Mouse (Mus musculus): ENCODE results near the gene Hist1h2bj. TPM values are rescaled to one million over a fixed set of nuclear protein-coding genes. Genes with fewer than 3 reads are reported as not detected.
"Not testable (repeated sequence)": the region's sequence is repeated elsewhere in the genome, so short reads cannot be mapped to it uniquely, and the experiment has no call there.

Gene Hist1h2bj
- 6.8 and 7.3 TPM in 2 replicates for polyA plus RNA-seq (2015; fragmentation: Nextera tagmentation; extraction: Ambion mirVana)

- H3K27me3 ChIP-seq, H3K9me3 ChIP-seq, H3K36me3 ChIP-seq: not testable (repeated sequence)
- peak within 1 kb of the TSS; percentile 84 for H3K4me2 ChIP-seq (replicated peaks)
- H3K9ac ChIP-seq (replicated peaks), result peak within 1 kb of the TSS; percentile 51
- H3K27ac ChIP-seq (replicated peaks), result peak within 1 kb of the TSS; percentile 91
- under 1% methylated on average over 45 of the region's 80 CpGs for WGBS
- H3K4me1 ChIP-seq, result peaks cover 33% of the 10 kb centered on the region
- ATAC-seq (replicated peaks), result peak; percentile 93
- peak within 1 kb of the TSS; percentile 48 for H3K4me3 ChIP-seq
Observed at GRCm38 (mm10) chr13:22042568-22043502, at the start of gene Hist1h2bj, which contains the start of gene Hist1h2ag. Hist1h2bj (plus strand) TSS chr13:22043214. Hist1h2ag (minus strand) TSS chr13:22042944.

- WGBS, result under 1% methylated on average over 22 of the region's 22 CpGs
Observed at GRCm38 (mm10) chr13:21993957-21994738, 48.9 kb upstream of the Hist1h2bj start.

GRCm38 (mm10) chr13:21994896-21995295 is 48.1 kb upstream of the Hist1h2bj start:
- 5% methylated on average over 8 of the region's 8 CpGs for WGBS
- H3K4me1 ChIP-seq, result peaks cover 19% of the 10 kb centered on the region

More at GRCm38 (mm10) chr13:21993957-21994738, 48.9 kb upstream of the Hist1h2bj start:
- H3K4me2 ChIP-seq (replicated peaks), result no peak overlapping the region
- no peak overlapping the region for H3K27ac ChIP-seq (replicated peaks)
- H3K27me3 ChIP-seq, result peaks cover 59% of the 10 kb centered on the region
- H3K9ac ChIP-seq (replicated peaks), result no peak overlapping the region
- ATAC-seq (replicated peaks), result no peak
- no peak overlapping the region for H3K4me3 ChIP-seq
- H3K4me1 ChIP-seq, result peaks cover 19% of the 10 kb centered on the region
- no peaks in the 10 kb centered on the region for H3K36me3 ChIP-seq
- no peaks in the 10 kb centered on the region for H3K9me3 ChIP-seq

GRCm38 (mm10) chr13:21995331-21995914 is 47.6 kb upstream of the Hist1h2bj start:
- Histone ChIP-seq H3K9ac (replicated peaks) (no peak overlapping the region), H3K36me3 (no peaks in the 10 kb centered on the region), H3K9me3 (no peaks in the 10 kb centered on the region), H3K27me3 (peaks cover 72% of the 10 kb centered on the region), H3K4me3 (peak overlapping the region; percentile 29), H3K4me2 (replicated peaks) (peak overlapping the region; percentile 36), H3K27ac (replicated peaks) (no peak overlapping the region), H3K4me1 (peaks cover 19% of the 10 kb centered on the region)
- ATAC-seq (replicated peaks), result no peak
- WGBS, result 1% methylated on average over 21 of the region's 21 CpGs

More at GRCm38 (mm10) chr13:21994896-21995295, 48.1 kb upstream of the Hist1h2bj start:
- Histone ChIP-seq H3K27ac (replicated peaks) (no peak overlapping the region), H3K4me3 (peak overlapping the region; percentile 29), H3K36me3 (no peaks in the 10 kb centered on the region), H3K9me3 (no peaks in the 10 kb centered on the region), H3K4me2 (replicated peaks) (peak overlapping the region; percentile 36), H3K9ac (replicated peaks) (no peak overlapping the region), H3K27me3 (peaks cover 67% of the 10 kb centered on the region)
- no peak for ATAC-seq (replicated peaks)

GRCm38 (mm10) chr13:21996101-21996839 is 46.7 kb upstream of the Hist1h2bj start:
- Histone ChIP-seq H3K4me3 (peak overlapping the region; percentile 9), H3K36me3 (no peaks in the 10 kb centered on the region), H3K27me3 (peaks cover 81% of the 10 kb centered on the region), H3K9me3 (no peaks in the 10 kb centered on the region), H3K9ac (replicated peaks) (no peak overlapping the region), H3K27ac (replicated peaks) (no peak overlapping the region), H3K4me1 (peaks cover 19% of the 10 kb centered on the region), H3K4me2 (replicated peaks) (peak overlapping the region; percentile 20)
- no peak for ATAC-seq (replicated peaks)
- 4% methylated on average over 12 of the region's 12 CpGs for WGBS

- Histone ChIP-seq H3K36me3 (no peaks in the 10 kb centered on the region), H3K27me3 (peaks cover 83% of the 10 kb centered on the region), H3K4me2 (replicated peaks) (peak overlapping the region; percentile 20), H3K27ac (replicated peaks) (no peak overlapping the region), H3K9me3 (no peaks in the 10 kb centered on the region), H3K9ac (replicated peaks) (no peak overlapping the region), H3K4me3 (peak overlapping the region; percentile 9), H3K4me1 (peaks cover 19% of the 10 kb centered on the region)
- under 1% methylated on average over 13 of the region's 13 CpGs for WGBS
- no peak for ATAC-seq (replicated peaks)
Observed at GRCm38 (mm10) chr13:21996840-21997185, 46.2 kb upstream of the Hist1h2bj start.

- Histone ChIP-seq H3K9ac (replicated peaks) (no peak overlapping the region), H3K27me3 (peaks cover 88% of the 10 kb centered on the region), H3K4me2 (replicated peaks) (peak overlapping the region; percentile 20), H3K4me3 (peak overlapping the region; percentile 9; the same call in 1 of the 2 replicates), H3K36me3 (no peaks in the 10 kb centered on the region), H3K4me1 (peaks cover 19% of the 10 kb centered on the region), H3K27ac (replicated peaks) (no peak overlapping the region), H3K9me3 (no peaks in the 10 kb centered on the region)
- ATAC-seq (replicated peaks), result no peak
- WGBS, result 2% methylated on average over 21 of the region's 21 CpGs
Observed at GRCm38 (mm10) chr13:21997201-21997820, 45.7 kb upstream of the Hist1h2bj start.

GRCm38 (mm10) chr13:21997821-21998220 is 45.2 kb upstream of the Hist1h2bj start:
- no peak overlapping the region for H3K27ac ChIP-seq (replicated peaks)
- ATAC-seq (replicated peaks), result no peak
- no peaks in the 10 kb centered on the region for H3K9me3 ChIP-seq
- H3K4me2 ChIP-seq (replicated peaks), result no peak overlapping the region
- H3K9ac ChIP-seq (replicated peaks), result no peak overlapping the region
- H3K4me1 ChIP-seq, result peaks cover 19% of the 10 kb centered on the region
- H3K27me3 ChIP-seq, result peaks cover 91% of the 10 kb centered on the region
- H3K4me3 ChIP-seq, result no peak overlapping the region
- H3K36me3 ChIP-seq, result no peaks in the 10 kb centered on the region
- 7% methylated on average over 4 of the region's 4 CpGs for WGBS

GRCm38 (mm10) chr13:21998412-21998811 is 44.6 kb upstream of the Hist1h2bj start:
- H3K27ac ChIP-seq (replicated peaks), result no peak overlapping the region
- H3K36me3 ChIP-seq, result no peaks in the 10 kb centered on the region
- no peak overlapping the region for H3K4me3 ChIP-seq
- 21% methylated on average over 3 of the region's 3 CpGs for WGBS
- H3K27me3 ChIP-seq, result peaks cover 93% of the 10 kb centered on the region
- H3K4me2 ChIP-seq (replicated peaks), result no peak overlapping the region
- H3K4me1 ChIP-seq, result peaks cover 19% of the 10 kb centered on the region
- ATAC-seq (replicated peaks), result no peak
- H3K9ac ChIP-seq (replicated peaks), result no peak overlapping the region
- no peaks in the 10 kb centered on the region for H3K9me3 ChIP-seq

GRCm38 (mm10) chr13:21999147-21999546 is 43.9 kb upstream of the Hist1h2bj start:
- no peaks in the 10 kb centered on the region for H3K36me3 ChIP-seq
- H3K9me3 ChIP-seq, result no peaks in the 10 kb centered on the region
- H3K27ac ChIP-seq (replicated peaks), result no peak overlapping the region
- whole genome bisulfite sequencing, result 32% methylated on average over 4 of the region's 4 CpGs
- H3K27me3 ChIP-seq, result peaks cover 96% of the 10 kb centered on the region
- H3K9ac ChIP-seq (replicated peaks), result no peak overlapping the region
- ATAC-seq (replicated peaks), result no peak
- no peak overlapping the region for H3K4me2 ChIP-seq (replicated peaks)
- peaks cover 19% of the 10 kb centered on the region for H3K4me1 ChIP-seq
- H3K4me3 ChIP-seq, result no peak overlapping the region

GRCm38 (mm10) chr13:22001346-22001745 is 41.7 kb upstream of the Hist1h2bj start:
- Histone ChIP-seq H3K27me3 (peaks cover 100% of the 10 kb centered on the region), H3K27ac (replicated peaks) (no peak overlapping the region), H3K9ac (replicated peaks) (no peak overlapping the region), H3K9me3 (no peaks in the 10 kb centered on the region), H3K4me2 (replicated peaks) (no peak overlapping the region), H3K36me3 (no peaks in the 10 kb centered on the region), H3K4me3 (no peak overlapping the region), H3K4me1 (peaks cover 20% of the 10 kb centered on the region)
- 70% methylated on average over 2 of the region's 2 CpGs for WGBS
- ATAC-seq (replicated peaks), result no peak

Measured in forebrain, embryonic 15.5 days (tissue).